Mouse (Mus musculus): ENCODE measurements around the gene Cpne2.

DNA sequence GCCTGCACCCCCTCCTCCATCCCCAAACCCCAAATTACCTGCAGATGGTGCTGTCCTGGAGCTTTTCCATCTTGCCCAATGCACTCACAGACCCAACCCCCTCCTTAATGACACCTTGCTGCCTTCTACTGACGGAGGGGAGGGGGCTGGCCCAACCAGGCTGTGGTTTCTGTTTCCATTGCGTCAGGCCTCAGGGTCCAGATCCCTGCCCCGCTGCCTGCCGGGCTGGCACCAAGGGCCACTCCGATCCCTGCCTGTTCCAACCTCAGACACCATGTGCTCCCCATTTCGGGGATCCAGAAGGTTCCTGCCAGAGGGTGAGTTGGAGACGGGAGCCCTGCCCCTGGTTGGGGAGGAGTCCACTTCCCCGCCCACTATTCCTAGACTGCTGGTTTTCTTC lies 11.2 kb downstream of the Cpne2 start:
- no peak for TF ChIP-seq CTCF (IDR thresholded peaks at IDR 0.05; ENCODE audit: borderline replicate concordance, insufficient read depth, low read depth, low read length)
- no peak for TF ChIP-seq POLR2A (IDR thresholded peaks at IDR 0.05; ENCODE audit: borderline replicate concordance, insufficient read depth, low read length)
